Mouse (Mus musculus) spleen, adult 2 months (tissue): Measurements from ENCODE around the gene Kcnk5. TPM values are rescaled to one million over a fixed set of nuclear protein-coding genes. Genes with fewer than 3 reads are reported as not detected.

Source experiments
- DNase-seq, 2 experiments: peaks; one replicate each; pipeline versions ENCODE4 v3.0.0 to v3.0.0-alpha.2; 2012 to 2021; ENCODE audit warnings: low spot score in 2 of 2, low read depth in 1 of 2
- H3K27ac ChIP-seq: fragments of 200-500 bp; 2 replicates; pipeline ENCODE4 v1.5.1; 2012; ENCODE audit warnings: low read length, inconsistent platforms; ENCODE audit not compliant: insufficient read depth
- H3K27me3 ChIP-seq: fragments of 200-500 bp; 2 replicates; pipeline ENCODE4 v1.6.1; 2012; ENCODE audit warnings: mild to moderate bottlenecking, moderate library complexity, low read length, inconsistent platforms; ENCODE audit not compliant: control insufficient read depth, insufficient read depth
- H3K36me3 ChIP-seq: fragments of 200-500 bp; 2 replicates; pipeline ENCODE4 v1.6.1; 2012; ENCODE audit warnings: mild to moderate bottlenecking, low read length, inconsistent platforms; ENCODE audit not compliant: control insufficient read depth, insufficient read depth
- H3K4me1 ChIP-seq: fragments of 200-500 bp; 2 replicates; pipeline ENCODE4 v1.6.1; 2011; ENCODE audit warnings: inconsistent platforms; ENCODE audit not compliant: control insufficient read depth, insufficient read depth, insufficient read length
- H3K4me3 ChIP-seq: fragments of 200-500 bp; 2 replicates; pipeline ENCODE4 v1.5.1; 2011; ENCODE audit warnings: mild to moderate bottlenecking, inconsistent platforms; ENCODE audit not compliant: insufficient read depth, insufficient read length; ENCODE audit errors: extremely low read depth
- CTCF ChIP-seq: fragments of 200-500 bp; IDR thresholded peaks from 2 replicates; pipeline ENCODE4 v1.5.1; 2011; ENCODE audit warnings: mild to moderate bottlenecking, inconsistent platforms; ENCODE audit not compliant: insufficient read depth, insufficient read length, insufficient replicate concordance; ENCODE audit errors: extremely low read depth
- POLR2A ChIP-seq: fragments of 200-500 bp; IDR thresholded peaks from 2 replicates; pipeline ENCODE4 v1.6.1; 2011; ENCODE audit warnings: low read depth, low read length, inconsistent platforms
- WGBS: fragments of 180-500 bp; shearing (Covaris S2); methylation state at CpG from one replicate; pipeline ENCODE4 v1.1.7; 2018; 5-methylcytosine and 5-hydroxymethylcytosine counted together
- polyA plus RNA-seq: library from polyadenylated mRNA; depleted of rRNA; stranded (reverse); fragments of >200 nt; gene quantifications from 2 replicates; pipeline ENCODE4 v1.2.3, GENCODE M21; 2012

The Kcnk5 gene
- polyA plus RNA-seq, 1 experiment: 7.8 TPM

DNA sequence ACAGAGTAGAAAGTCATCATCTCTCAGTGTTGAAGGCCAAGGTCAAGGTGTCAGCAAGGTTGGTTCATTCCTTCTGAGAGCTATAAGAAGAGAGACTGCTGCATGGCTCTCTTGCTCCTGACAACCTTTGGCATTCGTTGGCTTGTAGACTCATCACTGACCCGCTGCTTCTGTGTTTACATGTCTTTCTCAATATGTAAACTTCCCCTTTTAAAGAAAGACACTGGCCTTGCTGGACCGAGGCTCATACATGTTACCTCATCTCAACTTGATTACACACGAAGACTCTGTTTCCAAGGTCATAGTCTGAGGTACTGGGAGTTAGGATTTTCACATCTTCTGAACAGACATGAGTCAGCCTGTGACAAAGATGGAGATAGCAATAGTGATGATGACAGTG lies 24.1 kb upstream of the Kcnk5 start:
- no peaks in the 10 kb centered on the region for H3K4me1 ChIP-seq
- no peaks in the 10 kb centered on the region for H3K27me3 ChIP-seq
- no peak overlapping the region for H3K27ac ChIP-seq
- no peak overlapping the region for H3K4me3 ChIP-seq
- TF ChIP-seq POLR2A (no peak), CTCF (no peak)
- 80% methylated on average over 4 of the region's 4 CpGs for WGBS
- H3K36me3 ChIP-seq: no peaks in the 10 kb centered on the region
- no peak for DNase-seq

- DNase-seq: no peak
- Histone ChIP-seq H3K27ac (no peak overlapping the region), H3K4me3 (no peak overlapping the region), H3K27me3 (no peaks in the 10 kb centered on the region), H3K36me3 (no peaks in the 10 kb centered on the region), H3K4me1 (no peaks in the 10 kb centered on the region)
- TF ChIP-seq POLR2A (no peak), CTCF (no peak)
- WGBS: 50% methylated on average over 4 of the region's 4 CpGs
Measured at GRCm38 (mm10) chr14:20203301-20203700, 21.7 kb upstream of the Kcnk5 start.

DNA sequence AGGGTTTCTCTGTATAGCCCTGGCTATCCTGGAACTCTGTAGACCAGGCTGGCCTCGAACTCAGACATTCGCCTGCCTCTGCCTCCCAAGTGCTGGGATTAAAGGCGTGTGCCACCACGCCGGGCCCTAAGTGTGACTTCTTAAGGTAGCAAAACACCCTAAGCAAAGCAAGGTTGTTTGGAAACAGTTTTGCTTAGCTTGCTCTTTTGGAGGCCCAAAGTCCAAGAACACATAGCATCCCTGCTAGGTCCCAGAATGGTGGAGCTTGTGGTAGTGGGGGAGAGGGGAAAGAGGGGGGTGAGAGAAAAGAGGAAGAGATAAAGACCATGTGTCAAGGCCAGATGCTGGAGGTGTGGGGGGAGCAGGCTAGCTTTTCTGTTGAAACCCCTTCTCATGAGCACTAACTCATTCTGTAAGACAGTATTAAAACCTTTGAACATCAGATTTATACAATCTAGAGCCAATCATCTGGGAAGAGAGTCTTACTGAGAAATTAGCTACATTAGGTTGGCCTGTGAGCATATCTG lies 21.1 kb upstream of the Kcnk5 start:
- no peak for DNase-seq
- Histone ChIP-seq H3K4me1 (no peaks in the 10 kb centered on the region), H3K4me3 (no peak overlapping the region), H3K27me3 (no peaks in the 10 kb centered on the region), H3K27ac (no peak overlapping the region), H3K36me3 (no peaks in the 10 kb centered on the region)
- 94% methylated on average over 5 of the region's 5 CpGs for WGBS
- no peak for TF ChIP-seq POLR2A
- TF ChIP-seq CTCF: no peak

- TF ChIP-seq POLR2A: no peak
- no peak for TF ChIP-seq CTCF
- no peaks in the 10 kb centered on the region for H3K36me3 ChIP-seq
- H3K27me3 ChIP-seq: no peaks in the 10 kb centered on the region
- DNase-seq: no peak
- WGBS: 91% methylated on average over 8 of the region's 8 CpGs
- H3K4me1 ChIP-seq: no peaks in the 10 kb centered on the region
- H3K4me3 ChIP-seq: no peak overlapping the region
- H3K27ac ChIP-seq: no peak overlapping the region
Measured at GRCm38 (mm10) chr14:20201066-20201683, 19.6 kb upstream of the Kcnk5 start.

- no peaks in the 10 kb centered on the region for H3K27me3 ChIP-seq
- H3K4me3 ChIP-seq: no peak overlapping the region
- H3K36me3 ChIP-seq: no peaks in the 10 kb centered on the region
- no peak for TF ChIP-seq POLR2A
- no peak for TF ChIP-seq CTCF
- no peak for DNase-seq
- H3K27ac ChIP-seq: no peak overlapping the region
- H3K4me1 ChIP-seq: no peaks in the 10 kb centered on the region
- 87% methylated on average over 4 of the region's 4 CpGs for WGBS
Measured at GRCm38 (mm10) chr14:20193103-20193715, 11.6 kb upstream of the Kcnk5 start.

DNA sequence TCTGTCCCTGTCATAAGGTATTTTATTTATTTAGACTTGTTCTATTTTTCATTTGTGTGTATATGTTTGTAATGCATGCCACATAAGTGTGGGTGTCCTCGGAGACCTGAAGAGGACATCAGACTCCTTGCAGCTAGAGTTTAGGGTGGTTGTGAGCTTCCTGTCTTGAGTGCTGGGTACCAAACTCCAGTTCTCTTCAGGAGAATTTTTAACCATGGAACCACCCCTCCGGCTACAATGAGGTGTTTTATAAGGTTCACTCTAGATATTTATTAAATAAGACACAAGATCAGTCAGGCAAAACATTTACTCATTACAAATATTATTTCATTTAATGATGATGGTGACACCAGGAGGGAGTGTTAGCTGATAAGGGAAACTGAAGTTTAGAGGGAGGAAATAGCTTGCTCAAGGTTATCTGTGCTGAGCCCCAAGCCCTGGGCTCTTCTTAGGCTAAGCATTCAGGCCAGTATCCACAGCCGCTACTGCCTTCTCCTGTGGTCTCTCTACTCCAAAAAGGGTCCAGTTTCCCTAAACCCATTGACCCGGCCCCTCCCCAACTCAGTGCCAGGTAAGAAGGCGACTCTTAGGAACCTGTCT lies 9.6 kb upstream of the Kcnk5 start:
- 78% methylated on average over 5 of the region's 5 CpGs for WGBS

More for the DNA sequence above, 9.6 kb upstream of the Kcnk5 start:
- DNase-seq: no peak
- Histone ChIP-seq H3K27me3 (no peaks in the 10 kb centered on the region), H3K27ac (no peak overlapping the region), H3K4me3 (no peak overlapping the region), H3K4me1 (no peaks in the 10 kb centered on the region), H3K36me3 (no peaks in the 10 kb centered on the region)
- TF ChIP-seq POLR2A: no peak
- TF ChIP-seq CTCF: no peak
